Mouse (Mus musculus): Measurements from ENCODE around the gene Thnsl2.
A peak's percentile ranks its signal among the peaks of the same experiment; 100 is the strongest.

Thnsl2 gene

DNA sequence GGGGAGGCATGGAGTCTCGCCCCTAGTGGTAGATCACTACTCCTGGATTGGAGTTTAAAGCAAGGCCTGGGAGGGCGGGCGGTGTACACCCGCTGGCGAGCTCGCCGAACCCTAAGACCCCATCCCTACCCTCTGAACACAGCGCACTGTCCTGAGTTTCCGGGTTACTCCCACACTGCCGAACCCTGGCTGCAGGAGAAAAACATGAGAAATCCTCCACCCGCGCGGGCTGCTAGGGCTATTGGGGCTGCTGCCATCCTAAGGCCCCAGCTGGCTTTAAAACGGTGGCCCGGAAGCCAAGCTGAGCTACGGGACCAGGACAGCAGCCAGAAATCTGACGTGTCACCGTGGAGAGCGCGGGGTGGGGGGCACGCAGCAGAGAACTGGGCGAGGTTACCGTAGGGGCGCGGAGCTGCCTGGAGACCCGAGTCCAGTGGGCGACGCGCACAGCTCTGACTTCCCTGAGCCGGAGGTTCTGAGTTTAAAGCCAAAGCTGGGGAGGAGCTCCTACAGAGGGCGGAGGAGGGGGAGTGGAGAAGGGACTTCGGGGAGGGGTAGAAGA lies at the start of gene Thnsl2:
Thnsl2 (minus strand) TSS at position 546 of the 562 bp plus-strand sequence.
- peak; percentile 20 to 65 for DNase-seq (ENCODE audit: low spot score in 2 of 2)

DNA sequence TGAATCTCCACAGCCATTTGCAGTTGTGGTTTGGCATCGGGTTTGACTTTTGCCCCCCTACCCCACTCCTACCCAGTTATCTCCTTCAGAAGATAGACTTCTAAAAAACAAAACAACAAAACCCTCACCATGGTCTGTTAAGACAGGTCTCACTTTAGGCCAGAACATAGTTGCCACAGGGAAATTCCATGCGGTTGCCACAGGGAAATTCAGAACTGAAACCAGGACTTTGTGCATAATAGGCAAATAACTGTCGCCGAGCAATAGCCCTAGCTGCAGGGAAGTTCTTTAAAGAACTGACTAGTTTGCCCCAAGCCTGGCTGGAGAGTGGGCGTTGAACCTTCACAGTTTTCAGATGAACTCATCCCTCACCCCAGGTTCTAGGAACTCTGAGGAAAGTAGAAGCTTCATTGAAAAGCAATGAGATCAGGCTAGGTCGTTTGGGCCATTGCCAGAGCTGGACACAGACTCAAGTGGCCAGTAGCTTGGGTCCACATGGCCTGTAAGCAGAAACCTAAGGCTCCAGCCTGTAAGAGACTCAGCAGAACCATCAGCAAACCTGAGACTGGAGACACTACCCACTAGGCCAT lies 49.0 kb upstream of the Thnsl2 start:
- no peak for DNase-seq (ENCODE audit: low spot score in 2 of 2)

DNA sequence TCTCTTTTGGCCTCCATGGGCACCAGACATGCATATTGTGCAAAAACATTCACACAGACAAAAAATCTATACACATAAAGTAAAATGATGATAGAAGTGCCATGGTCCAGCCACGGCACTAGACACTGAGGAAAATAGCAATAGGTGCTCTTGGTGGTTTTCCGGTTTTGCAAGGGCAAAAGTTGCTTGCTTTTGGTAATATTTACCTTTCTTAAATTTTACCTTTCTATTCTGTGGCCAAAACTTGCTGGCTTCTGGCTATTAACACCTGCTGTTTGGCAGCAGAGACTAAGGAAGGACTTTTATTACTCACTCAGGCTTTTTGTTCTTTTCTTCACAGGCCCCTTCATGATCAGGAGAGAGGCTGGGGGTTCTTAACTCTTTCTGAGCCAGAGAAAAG lies 46.3 kb upstream of the Thnsl2 start:
- no peak for DNase-seq (ENCODE audit: low spot score in 2 of 2)

DNA sequence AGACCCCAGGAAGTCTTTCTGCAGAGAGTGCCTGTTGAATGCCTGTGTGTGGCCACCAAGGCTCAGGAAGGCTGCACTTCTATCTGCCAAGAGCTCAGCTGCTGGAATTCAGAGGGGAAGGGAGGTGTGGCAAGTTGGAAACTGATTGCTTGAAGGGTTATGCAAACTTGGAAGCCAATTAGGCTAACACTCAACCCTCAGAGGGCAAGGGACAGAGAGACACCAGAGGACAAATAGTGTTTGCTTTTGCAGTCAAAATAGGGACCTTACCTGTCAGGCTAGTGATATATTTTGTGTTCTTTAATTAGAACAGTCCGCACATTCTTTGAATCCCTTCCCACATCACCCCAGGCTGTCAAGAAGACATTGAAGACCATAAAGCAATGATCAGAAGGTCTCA lies 45.3 kb upstream of the Thnsl2 start:
- DNase-seq (ENCODE audit: low spot score in 2 of 2), result no peak

DNA sequence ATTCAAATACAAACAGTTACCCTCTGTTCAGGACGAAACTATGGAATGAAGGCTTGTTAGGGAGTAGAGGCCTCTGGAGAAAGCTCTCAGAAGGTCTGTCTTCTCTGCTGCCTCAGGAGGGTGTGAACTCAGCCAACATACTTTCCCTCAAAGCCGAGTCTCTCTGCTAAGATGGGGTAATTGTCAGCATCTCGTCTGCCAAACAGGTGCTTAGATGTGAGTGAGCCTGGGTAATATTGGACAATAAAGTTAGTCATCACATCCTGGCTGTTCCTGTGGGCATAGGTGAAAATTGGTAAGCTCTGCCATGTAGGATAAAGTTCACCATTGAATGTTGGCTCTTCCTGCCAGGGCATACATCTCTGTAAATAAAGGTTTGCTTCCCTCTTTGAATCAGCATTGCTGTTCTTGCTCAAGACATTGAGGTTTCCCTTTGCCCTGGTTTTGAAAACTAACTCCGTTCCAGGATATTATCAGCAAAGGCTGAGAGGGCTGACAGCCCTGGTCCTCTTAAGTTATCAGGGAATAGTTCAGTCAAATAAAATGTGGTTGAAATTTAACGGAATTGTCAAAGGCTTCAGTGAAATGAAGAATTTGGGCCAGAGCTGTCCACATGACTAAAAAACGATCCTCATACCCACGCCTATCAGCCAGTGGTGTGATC lies 40.8 kb upstream of the Thnsl2 start:
- no peak for DNase-seq (ENCODE audit: low spot score in 2 of 2)

DNA sequence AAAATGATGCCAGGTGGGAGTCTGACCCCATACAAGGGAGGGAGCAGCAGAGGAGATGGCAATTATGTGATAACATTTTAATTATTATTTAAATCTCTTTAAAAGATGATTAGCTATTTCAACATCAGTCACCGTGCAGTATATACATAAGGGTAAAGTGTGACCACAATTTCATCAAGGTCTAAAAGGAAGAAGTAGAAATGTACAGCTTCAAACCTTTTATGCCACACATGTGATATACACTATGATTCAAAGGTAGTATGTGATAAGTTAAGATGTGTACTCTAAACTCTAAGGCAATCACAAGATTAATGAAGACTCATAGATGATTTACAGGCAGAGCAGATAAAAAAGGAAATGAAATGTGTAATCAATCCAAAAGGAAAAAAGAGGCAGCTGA lies 36.4 kb upstream of the Thnsl2 start:
- no peak for DNase-seq (ENCODE audit: low spot score in 2 of 2)

DNA sequence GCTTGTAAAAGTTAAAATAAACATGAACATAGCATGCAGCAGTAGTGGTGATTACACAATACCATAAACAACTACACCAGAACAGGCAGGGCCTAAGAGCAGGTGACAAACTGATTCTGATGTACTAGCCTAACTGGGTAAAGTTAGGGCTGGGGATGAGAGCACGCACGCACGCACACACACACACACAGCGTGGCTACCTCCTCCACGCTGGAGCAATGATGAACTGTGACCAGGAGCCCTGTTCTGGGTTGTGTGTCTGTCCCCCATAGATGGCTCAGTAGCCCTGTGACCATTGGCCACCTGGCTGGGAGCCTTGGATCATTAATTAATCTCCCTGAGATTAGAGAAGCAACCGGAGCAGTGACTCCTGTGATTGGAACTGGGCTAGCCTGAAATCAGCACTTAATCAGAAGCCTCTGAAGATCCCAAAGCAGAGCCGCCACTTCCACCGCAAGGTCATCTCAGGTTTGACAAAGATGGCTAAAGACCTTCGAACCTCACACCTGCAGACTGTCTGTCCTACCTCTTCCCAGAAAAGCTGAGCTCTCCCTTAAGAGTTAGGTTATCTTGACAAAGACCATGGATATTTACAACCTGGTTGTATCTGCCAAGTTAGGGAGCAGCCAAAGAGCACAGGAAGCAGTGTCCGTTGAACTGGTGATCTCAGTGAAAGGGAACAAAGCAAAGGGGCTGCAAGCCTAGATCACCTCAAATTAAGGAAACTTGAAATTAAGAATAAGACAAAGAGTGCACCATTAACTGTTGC lies 28.8 kb upstream of the Thnsl2 start:
- no peak for DNase-seq (ENCODE audit: low spot score in 2 of 2)

DNA sequence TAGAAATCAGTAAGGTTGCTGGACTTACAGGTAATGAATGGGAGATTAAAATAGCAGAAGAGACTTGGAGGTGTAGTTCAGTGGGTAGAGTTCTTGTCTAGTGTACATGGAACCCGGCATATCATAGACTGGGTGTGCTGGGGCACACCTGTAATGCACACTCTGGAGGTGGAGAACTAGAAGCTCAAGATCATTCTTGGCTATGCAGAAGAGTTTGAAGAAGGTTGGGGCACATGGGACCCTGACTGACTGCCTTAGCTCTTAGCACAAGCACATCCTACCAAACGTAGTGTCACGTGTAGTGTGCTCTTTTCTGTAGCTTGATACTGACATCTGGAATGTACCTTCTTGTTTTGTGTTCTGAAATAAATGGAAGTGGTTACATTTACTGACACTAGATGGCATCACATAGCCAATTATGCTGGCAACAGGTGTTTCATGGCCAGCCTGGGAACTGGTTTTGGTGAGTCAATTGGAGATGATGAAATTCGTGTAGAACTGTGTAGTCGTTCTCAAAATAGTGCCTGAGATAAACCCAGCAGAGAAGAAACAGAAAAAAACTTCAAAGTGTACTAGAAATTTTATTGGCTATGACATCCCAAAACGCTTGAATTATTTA lies 22.4 kb upstream of the Thnsl2 start:
- DNase-seq (ENCODE audit: low spot score in 2 of 2), result no peak

DNA sequence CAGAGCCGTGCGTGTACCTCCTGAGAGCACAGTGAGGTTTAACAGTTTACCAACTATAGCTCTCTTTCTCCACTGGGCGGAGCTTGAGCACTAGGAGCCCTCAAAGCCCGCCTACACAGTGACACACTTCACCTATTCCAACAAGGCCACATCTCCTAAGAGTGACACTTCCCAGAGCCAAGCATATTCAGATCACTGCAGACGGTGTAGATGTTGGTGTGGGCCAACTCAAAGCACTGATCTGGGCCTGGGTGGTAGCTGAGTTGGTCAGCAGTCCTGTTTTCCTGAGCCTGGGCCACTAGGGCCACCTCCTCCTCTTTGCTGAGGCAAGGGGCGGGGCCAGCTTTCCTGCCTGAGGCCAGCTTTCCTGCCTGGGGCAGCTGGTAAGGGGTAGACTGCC lies 20.2 kb upstream of the Thnsl2 start:
- no peak for DNase-seq (ENCODE audit: low spot score in 2 of 2)

DNA sequence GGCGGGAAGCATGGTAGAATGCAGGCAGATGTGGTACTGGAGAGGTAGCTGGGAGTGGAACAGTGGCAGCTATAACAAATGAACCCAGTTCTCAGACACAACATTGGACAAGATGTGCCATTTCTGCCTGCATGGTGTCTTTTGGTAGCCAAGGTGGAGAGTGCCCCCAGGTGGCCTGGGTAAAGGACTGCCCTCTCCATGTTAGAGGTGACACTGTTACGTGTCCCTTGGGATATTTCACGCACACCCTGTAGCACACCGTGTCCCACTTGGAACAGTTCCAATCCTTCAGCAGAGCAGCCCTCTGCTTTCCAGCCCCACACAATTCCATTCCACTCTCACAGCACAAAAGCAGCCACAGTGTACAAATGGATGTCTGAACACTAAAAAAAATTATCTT lies 18.0 kb upstream of the Thnsl2 start:
- DNase-seq (ENCODE audit: low spot score in 2 of 2), result no peak

DNA sequence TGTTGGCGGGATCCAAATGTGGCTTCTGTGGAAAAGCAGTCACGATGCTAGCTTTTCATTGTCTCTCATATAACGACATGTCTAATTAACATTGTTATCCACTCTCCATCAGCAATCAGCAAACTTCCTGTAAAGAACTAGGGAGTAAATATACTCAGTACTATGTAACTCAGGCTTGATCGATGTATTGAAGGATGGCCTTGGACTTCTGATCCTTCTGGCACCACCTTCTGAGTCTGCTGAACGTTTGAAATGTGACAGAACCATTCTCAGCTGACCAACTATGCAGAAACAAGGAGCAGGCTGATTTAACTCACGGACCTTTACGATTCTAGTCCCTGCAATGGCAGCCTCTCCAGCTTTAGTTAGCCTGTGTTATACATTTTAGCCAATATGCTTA lies 17.1 kb upstream of the Thnsl2 start:
- DNase-seq (ENCODE audit: low spot score in 2 of 2), result no peak

DNA sequence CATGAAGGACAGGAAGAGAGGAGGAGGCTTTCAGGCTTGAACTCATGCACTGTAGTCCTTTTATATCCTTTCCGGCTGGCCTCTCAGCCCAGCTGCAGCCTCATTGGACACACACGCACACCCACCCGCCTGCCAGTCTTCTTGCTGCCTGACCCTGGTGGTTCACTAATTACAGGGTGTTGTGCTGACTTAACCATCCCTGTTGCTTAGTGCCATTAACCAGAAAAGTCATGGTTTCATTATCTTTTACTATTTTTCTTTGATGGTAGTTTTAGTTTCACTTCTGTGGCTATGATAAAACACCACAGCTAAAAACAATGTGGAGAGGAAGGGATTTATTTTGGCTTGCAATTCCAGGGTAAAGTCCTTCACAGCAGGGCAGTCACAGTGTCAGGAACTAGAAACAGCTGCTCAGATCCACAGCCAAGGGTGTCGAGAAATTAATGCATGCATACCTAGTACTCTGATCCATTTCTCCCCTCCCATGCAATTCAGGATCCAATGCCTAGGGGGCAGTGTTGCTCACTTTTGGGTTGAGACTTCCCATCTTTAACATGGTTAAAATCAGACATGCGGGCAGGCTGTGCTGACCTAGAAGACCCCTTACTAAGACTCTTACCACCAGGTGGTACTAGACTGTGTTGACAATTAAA lies 12.6 kb upstream of the Thnsl2 start:
- DNase-seq (ENCODE audit: low spot score in 2 of 2), result no peak

DNA sequence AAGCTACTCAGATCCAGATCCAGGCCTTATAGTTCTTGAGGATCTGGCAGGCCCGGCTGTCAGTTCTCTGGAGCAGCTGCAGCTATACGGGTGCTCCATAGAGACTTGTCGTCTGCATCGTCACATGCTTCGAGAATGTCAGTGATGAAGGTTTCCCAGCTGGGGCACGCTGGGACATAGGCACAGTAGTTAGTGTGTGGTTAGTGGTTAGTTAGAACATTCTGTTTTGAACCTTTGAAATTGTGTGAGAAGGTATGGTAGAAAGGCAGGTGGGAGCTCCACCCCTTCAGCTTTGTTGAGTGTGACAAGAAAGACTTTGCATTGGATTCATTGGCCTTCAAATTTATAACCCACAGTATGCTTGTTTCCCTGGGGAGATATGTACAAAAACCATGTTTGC lies 10.6 kb upstream of the Thnsl2 start:
- DNase-seq (ENCODE audit: low spot score in 2 of 2), result no peak

DNA sequence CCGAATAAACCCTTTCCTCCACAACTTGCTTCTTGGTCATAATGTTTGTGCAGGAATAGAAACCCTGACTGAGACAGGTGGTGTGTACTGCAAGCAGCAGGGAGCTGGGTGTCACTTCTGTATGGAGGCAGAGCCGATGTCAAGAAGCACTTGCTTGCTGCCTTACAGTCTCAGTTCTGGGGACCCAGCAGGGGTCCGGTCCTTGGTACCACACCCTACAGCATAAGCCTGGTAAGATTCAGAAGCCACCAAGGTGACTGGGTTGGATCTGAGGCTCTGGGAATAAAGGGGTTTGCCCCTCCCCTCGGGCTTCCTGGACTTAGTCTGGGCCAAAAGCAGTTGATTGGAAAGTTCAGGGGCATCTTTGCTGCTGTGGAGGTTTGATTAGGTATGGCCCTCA lies 9.2 kb upstream of the Thnsl2 start:
- no peak for DNase-seq (ENCODE audit: low spot score in 2 of 2)

DNA sequence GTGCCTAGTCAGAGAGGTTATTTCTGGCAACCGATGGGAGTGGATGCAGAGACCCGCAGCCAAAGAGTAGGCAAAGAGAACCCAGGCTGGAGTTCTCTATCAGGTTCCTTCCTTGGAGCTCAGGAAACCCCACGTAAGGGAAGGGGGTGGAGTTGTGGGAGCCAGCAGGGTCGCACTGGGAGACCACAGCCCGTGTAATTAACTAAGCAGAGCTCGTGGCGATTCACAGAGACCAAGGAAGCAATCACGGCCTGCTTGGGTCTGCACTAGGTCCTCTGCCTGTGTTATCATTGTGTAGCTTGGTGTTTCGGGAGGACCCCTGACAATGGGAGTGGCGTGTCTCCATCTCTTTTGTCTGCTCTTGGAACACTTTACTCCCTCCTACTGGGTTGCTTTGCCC lies 6.9 kb upstream of the Thnsl2 start:
- no peak for DNase-seq (ENCODE audit: low spot score in 2 of 2)

DNA sequence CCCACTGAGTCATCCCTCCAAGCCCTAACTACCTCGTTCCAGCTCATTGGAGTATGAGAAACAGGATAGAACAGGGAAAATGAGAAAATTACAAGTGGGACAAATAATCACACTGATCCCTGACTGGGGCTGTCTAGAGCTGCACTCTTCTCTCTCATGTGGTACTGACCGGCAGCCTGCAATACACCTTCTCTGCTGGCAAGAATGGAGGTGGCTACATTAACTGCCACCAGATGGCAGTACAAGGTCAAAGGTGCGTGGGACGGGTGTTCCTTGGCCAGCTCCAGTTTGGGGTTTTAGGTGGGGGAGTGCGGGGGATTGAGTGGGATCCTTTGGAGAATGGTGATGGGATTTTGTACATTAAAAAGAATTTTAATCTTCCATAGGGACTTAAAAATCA lies 5.3 kb upstream of the Thnsl2 start:
- DNase-seq (ENCODE audit: low spot score in 2 of 2), result peak; percentile 26 to 66

DNA sequence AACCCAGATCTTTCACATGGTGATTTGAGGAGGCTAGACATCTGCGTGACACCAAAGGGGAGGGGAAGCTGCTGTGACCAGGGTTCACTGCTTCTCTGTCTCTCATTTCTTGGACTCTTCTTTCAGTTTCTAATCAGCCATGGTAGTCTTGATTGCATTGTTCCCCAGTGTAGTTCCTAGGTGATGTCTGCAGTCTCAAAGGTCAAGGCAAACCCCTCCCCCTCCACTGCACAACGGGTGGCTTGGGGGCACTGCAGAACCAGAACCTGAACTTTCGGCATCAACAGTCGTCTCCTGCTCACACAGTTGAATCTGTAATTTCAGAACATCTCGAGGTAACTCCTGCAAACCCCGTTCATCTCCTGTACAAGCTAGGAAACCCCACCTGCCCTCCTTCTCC lies 4.1 kb upstream of the Thnsl2 start:
- no peak for DNase-seq (ENCODE audit: low spot score in 2 of 2)

DNA sequence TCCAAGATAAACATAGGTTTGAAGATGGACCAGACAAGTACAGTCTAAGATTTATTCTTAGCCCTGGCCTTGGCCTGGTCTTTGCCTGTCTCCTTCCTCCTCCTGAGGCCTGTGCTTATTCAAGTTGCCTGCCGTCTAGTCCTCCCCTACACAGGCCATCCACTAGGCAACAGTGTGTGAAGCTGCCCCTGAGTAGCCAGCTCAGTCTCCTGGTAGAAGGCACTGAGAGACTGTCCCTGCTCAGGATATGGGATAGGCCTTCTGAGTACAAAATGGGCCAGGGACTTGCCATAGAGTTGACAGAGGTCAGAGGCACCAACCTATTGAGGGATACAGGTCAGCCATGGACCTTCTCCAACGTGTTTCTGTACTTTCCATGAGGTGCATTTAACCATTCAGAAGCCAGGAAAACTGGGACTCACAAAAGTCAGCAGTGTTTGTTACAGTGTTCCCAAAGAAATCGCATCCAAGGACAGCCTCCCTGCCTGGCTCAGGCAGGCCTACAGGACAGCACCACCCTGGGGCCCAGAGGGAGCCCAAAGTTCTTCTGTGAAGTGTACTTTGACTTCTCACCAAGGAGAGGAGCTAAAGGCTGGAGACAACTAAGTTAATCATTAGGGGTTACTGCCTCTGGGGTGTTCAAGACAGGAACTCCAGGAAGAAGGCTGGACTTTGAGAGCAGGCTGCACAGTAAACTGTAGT lies 1.2 kb upstream of the Thnsl2 start:
- DNase-seq (ENCODE audit: low spot score in 2 of 2), result no peak

DNA sequence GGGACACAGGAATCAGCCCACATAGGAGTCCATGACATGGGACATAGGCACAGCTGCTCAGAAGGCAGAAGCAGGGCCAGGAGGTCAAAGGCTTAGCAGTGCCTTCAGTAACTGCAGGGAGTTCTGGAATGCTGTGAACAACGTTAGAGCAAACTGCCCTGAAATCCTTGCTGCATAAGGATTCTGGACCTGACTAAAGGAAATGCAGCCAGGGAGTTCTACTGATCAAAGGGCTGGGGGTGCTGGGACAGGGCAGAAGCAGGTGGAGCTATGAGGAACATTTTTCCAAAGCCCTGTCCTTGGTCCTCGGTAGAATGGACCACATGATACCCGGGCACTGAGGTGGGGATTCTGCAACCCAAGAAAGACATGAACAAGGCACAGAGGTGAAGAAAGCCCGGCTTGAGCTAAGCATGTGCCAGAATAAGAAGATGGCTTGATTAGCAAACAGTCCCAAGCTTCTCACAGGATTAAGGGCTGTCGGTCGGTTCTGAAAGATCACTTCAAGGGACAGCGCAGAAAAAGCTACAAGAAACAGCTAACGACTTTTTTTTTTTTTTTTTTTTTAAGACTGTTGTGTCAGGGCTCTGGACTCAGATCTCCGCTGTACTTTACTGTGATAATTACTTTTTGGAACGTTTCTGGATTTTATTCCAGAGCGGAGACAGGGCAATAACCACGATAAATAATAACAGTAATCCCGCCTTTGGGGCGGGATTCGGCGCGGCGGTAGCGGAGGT lies 915 bp downstream of the Thnsl2 start:
- DNase-seq (ENCODE audit: low spot score in 2 of 2), result no peak

DNA sequence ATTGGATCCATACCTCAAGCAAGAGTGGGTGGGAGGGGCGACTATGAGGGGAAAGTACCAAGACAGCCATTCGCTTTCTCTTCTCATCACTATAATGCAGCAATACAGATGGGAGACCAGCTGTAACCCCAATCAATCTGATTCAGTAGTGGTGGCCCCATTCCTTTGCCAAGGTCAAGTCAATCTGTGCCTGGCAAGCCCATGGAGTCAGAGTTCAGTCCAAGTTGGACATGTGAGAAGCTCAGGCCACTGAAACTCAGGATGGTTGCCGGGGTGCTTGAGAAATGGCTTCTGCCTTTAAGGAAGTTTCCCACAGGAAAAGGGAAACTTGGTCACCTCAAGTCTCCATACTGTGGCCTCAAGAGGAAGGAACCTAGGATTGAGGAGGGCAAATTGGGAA lies 9.2 kb downstream of the Thnsl2 start:
- DNase-seq (ENCODE audit: low spot score in 2 of 2), result no peak

DNA sequence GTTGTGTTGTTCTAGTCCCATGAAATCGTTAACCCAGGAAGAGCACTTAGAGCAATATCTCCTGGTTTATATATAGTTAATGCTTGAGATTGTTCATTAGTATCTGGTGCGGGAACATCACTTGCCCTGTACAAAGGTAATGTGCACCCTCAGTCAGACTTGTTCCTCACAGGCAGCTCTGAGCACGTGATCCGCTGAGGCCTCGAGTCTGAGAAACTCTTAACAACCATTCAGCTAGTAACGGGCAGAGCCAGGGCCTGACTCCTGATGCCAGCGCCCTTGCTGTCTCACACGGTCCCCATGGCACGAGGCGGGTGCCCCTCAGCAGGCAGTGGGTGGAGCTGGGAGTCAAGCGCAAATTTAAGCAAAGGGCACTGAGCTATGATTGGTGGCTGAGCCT lies 10.7 kb downstream of the Thnsl2 start:
- no peak for DNase-seq (ENCODE audit: low spot score in 2 of 2)

All from spleen, postnatal 4 days (tissue).